Mouse (Mus musculus) spleen, adult 18-20 months (tissue): ENCODE measurements around the gene Maoa.

Experiments
- DNase-seq, 2 experiments: peaks; one replicate each; pipeline ENCODE4 v3.0.0; 2022; ENCODE audit warnings: mixed read lengths in 2 of 2

The Maoa gene

DNA sequence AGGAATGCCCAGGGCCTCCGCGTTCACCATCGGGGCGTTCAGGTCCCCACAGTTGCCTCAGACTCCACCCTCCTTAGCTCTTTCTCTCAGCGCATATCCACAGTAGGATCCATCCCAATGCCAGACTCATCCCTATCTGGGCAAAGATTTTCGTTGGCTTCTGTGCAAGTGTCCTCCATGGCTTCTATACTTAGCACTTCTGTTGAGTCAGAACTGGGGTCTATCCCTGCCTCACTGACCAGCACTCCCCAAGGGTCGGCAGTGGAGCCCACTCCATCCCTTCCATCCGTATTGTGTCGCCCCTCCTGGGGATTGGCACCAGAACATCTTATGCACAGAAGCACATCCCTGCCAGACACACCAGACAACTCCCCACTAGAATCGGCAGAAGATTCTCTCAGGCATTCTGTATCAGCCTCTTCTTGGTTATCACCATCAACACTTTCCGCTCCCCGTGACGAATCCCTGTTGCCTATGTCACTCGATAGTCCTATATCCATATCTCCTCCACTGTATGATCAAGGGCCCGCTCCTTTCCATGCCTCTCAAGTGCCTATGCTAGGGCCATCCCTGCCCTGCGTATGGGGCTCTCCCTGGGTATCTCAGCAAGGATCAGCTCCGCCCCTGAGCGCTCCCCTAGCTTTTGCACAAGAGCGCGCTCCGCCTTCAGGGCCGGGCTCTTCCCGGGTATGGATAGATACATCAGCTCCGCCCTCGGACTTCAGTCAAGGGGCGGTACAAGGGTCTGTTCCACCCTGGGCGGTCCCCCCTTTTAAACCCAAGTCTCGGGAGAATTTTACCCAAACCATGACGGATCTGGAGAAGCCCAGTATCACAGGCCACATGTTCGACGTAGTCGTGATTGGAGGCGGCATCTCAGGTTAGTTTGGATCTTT, at the start of gene Maoa:
Gene Maoa (plus strand): TSS at position 665 of the 896 bp plus-strand sequence.
- DNase-seq = peak; percentile 8 to 17

DNA sequence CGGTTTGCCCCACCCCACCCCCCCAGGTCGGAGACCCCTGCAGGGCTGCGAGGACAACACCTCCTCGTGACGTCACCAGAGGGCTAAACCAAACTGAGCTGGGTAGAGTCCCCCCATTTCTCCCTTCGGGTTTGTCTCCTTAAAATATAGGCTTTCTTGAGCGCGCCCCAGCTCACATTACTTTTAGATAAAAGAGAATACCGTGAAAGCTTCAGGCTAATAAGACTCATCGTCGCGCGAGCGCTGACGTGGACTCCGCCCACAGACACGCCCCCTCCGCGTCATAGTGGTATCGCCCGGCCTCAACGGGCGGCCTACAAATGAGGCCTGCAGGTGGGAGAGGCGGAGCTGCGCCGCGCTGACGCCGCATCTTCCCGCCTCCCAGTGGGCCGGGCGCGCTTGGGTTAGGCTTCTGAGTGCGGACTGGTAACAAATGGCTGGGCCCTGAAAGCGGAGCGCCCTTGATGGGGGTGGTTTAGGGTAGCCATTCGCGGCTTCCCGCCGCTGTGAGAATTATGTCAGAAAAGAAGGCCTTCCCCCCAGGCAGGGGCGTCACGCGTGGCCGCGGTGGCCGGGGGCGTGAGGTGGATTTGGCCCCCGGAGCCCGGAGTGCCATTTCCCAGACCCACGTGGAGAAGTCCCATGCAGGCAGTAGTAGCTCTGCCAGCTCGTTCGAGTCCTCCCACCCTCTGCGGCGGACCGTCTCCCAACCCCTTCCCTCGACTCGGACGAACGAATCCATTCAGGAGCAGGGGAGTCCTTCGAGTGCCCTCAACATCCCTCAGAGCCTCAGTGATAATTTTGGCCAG, 1.1 kb upstream of the Maoa start:
- peak; percentile 73 to 79 for DNase-seq

DNA sequence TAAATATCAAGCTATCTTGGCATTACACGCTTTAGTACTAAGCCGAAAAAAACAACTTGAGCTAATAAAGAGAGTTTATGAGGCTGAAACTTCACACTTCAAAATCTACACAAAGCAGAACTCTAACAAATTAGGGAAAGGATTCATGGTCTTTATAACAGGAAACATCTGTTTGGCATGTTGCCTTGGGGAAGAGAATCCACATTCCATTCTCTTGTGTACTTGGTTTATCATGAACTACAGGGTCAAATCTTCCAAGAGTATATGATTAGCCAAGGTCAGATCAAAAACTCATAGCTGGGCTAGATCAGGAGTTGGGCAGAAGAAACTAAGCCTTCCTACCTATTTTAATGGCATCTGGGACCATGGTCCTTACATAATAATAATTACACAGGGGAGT, 37.0 kb downstream of the Maoa start:
- no peak for DNase-seq

DNA sequence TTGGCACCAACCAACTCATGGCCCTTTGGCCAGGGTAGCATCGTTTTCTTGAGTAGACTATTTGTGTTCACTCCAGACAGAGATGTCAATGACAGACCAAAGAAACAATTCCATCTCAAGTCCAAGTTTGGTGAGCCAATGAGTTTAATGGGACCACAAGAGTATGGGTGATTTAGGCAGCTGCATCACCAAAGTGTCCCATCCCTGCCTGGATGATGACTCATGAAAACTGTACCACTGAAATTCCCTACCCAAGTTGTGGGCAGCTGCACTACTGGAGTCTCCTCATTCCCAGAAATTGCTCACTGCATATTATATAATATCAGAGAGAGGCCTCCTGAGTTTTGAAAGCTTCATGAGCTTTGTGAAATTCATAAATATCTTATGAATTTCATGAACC, 86.6 kb downstream of the Maoa start:
- no peak for DNase-seq

DNA sequence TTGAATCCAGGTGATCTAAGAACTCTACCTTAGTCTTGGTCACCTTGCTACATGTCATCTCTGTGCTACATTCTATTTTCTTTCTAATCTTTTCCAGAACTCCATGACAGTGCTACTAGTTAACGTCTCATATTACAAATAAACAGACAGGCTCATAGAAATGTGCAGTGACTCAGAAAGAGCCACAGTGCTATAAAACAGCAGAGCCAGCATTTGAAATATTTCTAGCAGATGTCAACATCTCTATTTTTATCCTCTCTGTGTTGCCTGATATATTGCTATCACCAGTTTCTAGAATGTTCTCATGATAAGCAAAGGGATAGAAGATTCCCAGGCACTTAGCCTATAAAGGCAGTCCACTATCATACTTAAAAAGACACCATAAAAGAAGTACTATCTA, 94.5 kb downstream of the Maoa start:
- no peak for DNase-seq
